Mouse (Mus musculus) megakaryocyte progenitor cell, adult 5-6 weeks (primary cell): ENCODE results near the gene Arih2. TPM values are rescaled to one million over a fixed set of nuclear protein-coding genes. Genes with fewer than 3 reads are reported as not detected.
"Not testable (repeated sequence)": the region's sequence is repeated elsewhere in the genome, so short reads cannot be mapped to it uniquely, and the experiment has no call there.

Source experiments
- ATAC-seq: replicated peaks from 2 replicates; pipeline ENCODE4 v1.8.0; 2016; ENCODE audit warnings: mild to moderate bottlenecking, moderate TSS enrichment, inconsistent platforms; ENCODE audit not compliant: poor library complexity
- total RNA-seq, 2 experiments: library from RNA; stranded (forward) in 1 of 2; stranded (reverse) in 1 of 2; fragments of 157-497, 149-512 nt in 1 of 2; fragments of 200-1000 nt in 1 of 2; gene quantifications; 2 replicates each; pipeline versions ENCODE4 v1.2.3 to v1.2.4; 2015 to 2017

Arih2 gene
- total RNA-seq (2015) (20.0 and 20.1 TPM in 2 replicates), total RNA-seq (2017) (42.5 and 47.4 TPM in 2 replicates)

DNA sequence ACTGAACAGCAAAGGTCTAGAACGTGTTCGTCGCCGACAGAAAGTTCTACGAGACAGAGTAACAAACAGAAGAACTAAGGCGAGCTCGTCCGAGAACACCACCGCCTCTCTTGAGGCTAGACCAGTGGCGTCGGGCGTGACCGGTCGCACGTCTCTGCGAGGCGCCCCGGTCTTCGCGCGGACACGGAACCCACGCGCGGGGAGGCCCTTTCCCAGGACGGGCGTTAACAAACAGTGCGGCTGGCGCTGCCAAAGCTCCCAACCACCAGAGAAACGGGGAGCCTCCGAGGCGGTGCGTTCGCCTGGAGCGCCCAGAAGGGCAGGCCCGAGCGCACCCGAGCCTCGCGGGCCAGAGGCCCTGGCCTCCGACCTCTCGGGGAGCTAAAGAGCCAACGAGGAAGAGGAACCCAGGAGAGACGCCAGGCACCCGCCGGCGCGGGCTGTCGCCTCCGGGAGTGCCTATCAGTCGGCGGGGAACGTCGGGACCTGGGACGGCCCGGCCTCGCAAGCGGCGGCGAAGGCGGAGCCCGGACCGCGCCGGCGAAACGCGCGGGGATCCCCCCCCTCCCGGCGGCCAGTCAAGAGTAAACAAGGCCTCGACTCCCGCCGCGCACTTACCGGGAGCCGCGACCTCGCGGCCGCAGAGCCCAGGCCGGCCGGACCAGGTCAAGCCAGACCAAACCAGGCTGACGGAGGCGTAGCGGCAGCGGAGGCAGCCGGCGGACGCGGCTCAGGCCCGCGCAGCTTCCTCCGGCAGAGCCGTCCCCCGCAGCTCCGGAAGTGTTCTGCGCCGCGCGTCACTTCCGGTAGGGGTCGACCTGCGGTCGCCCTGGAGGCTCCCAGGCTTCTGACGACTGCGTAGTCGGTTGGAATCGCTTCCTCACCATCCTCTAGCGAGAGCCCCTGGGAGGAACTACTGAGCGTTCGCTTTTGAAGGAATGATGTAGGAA is at the start of gene Arih2:
Gene Arih2 (minus strand): TSS at position 776 of the 950 bp plus-strand sequence.
- ATAC-seq = peak; percentile 94

DNA sequence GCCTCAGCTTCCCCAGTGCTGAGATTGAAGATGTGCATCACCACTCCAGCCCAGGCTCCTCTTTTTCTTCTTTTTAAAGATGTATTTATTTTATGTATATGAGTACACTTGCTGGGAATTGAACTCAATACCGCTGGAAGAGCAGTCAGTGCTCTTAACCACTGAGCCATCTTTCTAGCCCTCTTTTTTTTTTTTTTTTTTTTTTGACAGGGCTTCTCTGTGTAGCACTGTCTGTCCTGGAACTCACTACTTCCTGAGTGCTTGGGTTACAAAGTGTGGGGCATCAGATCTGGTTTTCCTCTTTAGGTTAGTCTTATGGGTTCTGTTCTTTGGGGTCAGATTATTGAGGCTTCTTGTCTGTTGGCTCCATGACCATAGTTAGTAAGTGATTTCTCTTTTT is 45.3 kb upstream of the Arih2 start:
- no peak for ATAC-seq

DNA sequence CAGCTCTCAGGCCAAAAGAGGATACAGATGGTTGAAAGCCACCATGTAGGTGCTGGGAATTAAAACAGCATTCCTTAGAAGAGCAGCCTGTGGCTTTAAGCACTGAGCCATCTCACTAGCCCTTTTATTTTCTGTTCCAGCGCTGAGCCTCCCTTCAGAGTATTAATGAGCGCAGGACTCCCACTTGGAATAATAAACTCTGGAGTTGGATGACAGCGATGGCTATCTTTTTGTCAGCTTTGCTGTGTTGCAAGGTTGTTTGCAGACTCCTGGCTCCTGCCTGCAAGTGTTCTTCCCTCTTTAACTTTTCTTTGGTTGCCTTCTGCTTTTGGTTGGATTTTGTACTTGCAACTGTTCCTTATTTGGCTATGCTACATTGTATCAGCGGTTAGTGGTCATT is 44.8 kb upstream of the Arih2 start:
- ATAC-seq = peak; percentile 33

DNA sequence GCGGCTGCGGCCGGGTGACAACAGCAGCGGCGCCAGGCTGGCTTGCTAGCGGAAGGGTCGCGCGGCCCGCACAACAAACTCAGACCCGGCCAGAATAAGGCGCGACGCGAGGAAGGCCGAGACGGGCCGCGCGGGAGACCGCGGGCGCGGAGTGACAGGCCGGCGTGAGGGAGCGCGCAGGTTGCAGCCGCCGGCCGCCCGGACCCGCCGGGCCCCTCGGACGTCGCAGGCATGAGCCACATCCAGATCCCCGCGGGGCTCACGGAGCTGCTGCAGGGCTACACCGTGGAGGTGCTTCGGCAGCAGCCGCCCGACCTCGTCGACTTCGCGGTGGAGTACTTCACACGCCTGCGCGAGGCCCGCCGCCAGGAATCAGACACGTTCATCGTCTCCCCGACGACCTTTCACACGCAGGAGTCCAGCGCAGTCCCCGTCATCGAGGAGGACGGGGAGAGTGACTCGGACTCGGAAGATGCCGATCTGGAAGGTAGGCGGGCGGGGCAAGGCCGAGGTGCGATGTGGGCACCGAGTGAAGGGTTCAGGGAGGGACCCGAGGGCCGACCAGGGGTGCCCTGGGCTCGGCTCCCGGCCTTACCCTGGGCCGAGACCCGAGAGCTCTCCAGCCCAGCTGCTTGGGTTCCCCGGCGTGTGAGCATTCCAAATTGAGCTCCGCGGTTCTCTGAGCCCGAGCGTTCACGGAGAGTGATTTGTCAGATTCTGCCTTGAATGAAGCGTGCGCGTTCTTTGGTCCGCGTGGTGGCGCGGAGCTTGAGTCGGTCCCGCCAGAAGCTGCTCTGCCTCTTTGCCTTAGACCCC is 43.2 kb upstream of the Arih2 start:
- ATAC-seq = peak; percentile 42

DNA sequence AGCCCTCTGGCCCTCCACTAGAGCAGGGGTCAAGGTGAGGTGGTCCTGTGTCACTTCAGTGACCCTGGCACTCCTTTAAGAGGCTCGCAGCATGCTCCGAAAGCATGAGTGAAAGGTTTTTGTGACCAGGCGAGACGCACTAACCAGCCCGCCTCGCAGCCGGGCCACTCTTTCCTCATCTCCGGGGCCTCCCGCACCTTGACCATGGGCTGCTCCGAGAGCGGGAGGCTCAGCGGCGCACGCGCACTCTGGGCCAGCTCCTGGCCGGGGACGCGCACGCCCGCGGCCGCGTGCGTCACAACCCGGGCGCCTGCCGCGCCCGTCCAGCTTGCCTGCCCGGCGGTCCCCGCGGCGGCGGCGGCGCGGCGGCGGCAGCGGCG is 42.6 kb upstream of the Arih2 start:
- ATAC-seq = peak; percentile 73

DNA sequence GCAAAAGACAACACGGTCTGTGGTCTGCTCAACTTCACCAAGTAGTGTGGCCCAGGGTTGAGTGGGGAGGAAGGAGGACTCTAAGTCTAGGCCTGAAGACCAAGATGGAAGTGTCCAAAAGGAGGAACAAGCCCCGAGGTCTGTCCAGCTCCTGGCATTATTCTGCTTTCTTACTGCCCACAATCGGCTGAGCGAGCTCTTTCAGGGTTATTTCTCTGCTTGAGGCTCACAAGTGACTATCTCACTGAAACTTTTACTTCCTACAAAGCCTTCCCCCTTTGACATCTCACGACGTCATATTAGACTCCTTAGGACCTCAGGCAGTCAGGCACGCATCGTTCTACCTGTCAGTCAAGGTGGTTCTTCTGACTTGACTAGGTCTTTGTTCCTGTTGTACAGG is 42.2 kb upstream of the Arih2 start:
- peak; percentile 33 for ATAC-seq

DNA sequence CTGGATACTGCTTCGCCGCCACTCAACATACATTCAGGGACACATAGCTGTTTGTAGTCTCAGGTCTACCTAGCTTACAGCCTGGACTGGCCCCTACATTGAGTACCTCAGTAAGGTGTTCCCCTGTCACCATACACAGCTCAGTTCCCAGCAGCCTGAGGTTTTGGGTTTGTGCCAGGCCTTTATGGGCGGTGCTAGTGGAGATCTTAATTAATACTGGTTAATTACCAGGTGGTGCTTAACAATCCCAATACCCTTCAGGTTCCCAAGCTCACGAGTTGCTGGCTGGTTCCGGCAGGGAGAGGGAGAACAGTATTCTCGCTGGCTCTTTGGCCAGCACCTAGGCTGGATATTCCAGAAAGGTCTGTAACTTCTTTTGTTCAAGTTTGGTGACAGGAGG is 41.7 kb upstream of the Arih2 start:
- ATAC-seq = no peak

DNA sequence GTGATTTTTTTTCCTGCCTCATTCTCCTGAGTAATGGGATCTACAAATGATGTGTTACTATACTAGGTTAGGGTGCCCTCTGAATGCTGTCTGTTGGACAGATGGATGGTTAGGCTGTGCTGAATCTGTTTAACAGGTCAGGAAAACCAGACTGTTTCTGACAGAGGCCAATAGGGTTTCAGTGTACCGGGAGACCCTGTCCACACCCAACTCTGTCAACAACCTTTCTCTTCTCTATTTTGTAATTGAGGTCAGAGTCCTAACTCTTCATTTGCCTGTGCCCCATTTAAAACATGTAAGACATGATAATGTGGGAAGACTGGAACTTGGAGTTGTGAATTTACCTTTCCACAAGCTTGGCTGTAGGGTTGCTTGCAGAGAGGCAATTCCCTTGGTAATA is 40.8 kb upstream of the Arih2 start:
- no peak for ATAC-seq

DNA sequence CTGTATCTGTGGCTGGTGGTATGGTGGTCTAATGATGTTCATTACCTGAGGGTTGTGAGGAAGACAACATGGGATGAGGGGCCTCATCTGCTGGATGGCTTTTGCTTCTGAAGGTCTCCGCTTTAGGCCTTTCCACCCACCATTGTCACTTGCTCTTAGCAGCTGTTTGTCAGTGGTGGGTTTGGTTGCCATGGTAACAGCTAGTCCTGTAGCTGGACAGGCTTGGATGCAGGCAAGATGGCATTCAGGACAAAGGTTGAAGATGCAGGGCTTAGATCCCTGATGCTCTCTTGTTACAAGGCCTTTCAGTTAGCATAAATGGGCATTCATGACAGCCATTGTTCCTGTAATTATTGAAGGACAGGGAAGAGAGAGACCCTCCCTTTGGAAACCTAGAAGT is 39.9 kb upstream of the Arih2 start, which contains the start of gene Prkar2a:
Gene Prkar2a (plus strand): TSS at position 209 of the 400 bp plus-strand sequence.
- ATAC-seq = no peak

DNA sequence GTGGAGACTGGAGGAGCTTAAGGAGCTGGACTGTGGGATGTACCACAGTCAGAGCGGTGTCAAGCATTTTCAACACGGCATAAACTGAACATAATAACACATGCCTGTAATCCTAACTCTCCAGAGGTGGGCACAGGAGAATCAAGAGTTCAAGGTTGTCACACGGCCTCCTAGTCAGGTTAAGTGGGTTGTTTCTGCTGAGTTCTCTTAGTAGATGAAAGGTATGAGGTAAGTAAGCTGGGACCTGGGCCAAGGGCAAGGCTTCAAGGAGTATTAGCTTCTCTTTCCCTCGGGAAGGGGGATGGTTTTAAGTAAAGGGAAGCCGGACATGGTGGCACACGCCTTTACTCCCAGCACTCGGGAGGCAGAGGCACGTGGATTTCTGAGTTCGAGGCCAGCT is 39.3 kb upstream of the Arih2 start:
- ATAC-seq = no peak

DNA sequence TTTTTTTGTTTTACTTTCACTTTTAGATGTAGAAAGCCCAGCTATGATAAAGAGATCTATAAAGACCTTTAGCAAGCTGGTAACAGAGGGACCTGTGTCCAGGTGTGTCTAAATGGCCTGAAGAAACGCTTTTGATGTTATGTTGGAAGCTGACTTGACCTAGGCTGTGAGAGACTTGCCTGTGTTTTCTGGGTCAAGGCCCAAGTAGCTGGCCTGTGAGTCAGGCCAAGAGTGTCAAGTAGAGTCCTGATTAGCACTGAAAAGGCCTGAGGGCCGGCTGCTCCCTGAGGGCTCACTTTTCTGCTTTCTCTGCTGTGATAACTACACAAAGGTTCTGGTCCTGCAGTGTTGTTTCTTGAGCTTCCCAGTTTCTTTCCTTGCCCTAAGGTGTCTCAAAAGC is 38.5 kb upstream of the Arih2 start:
- ATAC-seq = no peak

DNA sequence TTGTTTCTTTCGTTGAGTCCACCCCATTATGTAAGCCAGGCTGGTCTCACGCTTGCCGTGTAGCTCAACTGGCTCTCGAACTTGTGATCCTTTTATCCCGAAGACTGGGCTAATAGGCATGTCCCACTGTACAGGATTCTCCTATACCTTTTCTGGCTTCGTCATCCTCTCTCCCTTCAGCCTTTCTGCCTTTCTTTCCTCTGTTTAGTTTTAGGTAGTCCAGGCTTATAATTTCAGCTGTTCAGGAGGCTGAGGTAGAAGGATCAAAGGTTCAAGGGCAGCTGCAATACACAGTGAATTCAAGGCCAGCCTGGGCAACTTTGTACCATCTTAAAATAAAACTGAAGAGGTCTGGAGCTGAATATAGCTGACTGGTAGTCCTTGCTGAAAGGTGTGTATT is 38.0 kb upstream of the Arih2 start:
- no peak for ATAC-seq

DNA sequence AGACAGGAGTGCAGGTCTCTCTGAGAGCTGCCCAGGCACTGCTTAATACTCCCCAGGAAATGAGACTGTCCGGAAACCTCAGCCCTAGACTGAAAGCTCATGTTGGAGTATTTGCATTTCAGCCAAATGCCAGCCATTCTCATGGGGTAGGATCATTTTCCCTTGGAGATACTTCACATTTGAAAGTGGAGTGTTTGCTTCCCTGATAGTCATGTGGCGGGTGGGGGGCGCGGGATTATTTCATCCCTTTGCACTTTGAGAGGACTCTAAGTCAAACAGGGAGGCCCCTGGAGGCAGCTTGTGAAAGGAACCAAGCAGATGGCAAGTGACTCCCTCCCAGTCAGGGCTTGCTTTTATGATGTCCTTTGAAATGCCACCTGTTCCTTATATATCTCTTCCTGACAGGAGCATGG is 37.3 kb upstream of the Arih2 start:
- no peak for ATAC-seq

DNA sequence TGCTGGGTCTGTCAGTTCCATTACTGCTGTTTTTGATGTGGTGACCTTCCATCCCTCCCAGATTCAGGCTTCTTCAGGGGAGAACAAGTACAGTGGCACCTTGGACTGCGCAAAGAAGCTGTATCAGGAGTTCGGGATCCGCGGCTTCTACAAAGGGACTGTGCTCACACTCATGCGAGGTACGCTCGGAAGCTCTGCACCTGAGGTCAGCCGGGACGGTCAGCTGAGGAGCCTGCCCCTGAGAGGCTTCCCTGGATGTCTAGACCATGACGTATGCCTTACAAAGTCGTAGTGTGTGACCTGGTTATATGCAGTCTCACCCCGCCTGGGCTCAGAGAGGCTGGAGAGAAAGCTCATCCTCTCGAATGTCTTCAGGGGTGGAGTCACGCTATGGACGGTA is 30.8 kb upstream of the Arih2 start:
- no peak for ATAC-seq

DNA sequence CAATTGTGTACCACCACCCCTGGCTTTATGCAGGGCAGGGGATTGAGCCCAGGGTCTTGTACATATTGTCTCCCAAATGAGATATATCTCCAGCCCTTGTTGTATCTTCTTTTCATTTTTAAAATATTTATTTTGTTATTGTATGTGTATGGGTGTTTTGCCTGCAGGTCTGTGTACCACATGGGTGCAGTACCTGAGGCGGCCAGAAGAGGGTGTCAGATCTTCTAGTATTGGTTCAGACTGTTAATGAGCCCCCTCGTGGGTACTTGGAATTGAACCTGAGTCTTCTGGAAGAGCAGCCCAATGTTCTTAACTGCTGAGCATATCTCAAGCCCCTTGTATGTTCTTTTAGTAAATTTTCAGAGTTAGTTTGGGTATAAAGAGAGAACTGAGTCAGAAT is 24.0 kb upstream of the Arih2 start:
- ATAC-seq = peak; percentile 42; the same call in 1 of the 2 replicates

DNA sequence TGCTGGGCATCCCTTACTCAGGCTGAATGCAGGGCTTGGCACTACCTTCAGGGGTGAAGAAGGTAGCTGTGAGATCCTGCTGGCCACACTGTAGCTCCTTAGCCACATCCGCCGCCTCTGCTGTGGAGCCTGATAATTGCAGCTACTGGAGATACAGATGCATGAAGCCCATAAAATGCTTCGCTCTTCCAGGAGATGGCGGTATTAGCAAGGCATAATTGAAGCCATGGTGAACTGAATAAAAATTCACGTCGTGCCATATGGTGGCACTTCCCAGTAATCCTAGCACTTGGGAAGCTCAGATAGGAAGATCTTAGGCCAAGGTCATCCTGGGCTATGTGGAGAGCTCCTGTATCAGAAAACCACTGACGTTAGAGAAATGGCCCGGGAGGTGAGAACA is 20.7 kb upstream of the Arih2 start:
- ATAC-seq = peak; percentile 93

DNA sequence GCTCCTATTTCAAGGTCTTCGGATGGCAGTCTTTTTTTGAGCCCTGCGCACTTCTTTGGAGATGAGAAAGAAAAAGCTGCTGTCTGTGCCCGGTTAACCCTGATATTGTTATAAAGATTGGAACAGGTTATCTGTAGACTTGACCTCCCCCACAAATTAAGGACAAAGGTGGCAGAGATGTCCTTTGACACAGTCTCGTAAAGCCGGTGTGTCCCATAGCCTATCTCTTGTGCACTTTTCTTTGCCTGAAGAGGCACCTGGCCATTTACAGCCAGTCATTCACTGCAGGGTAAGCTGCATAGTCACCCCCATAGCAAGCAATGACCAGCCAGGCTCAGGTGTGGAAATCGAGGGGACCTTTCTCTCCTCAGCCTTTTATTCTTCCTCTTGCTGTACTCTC is 13.5 kb upstream of the Arih2 start:
- ATAC-seq = no peak

DNA sequence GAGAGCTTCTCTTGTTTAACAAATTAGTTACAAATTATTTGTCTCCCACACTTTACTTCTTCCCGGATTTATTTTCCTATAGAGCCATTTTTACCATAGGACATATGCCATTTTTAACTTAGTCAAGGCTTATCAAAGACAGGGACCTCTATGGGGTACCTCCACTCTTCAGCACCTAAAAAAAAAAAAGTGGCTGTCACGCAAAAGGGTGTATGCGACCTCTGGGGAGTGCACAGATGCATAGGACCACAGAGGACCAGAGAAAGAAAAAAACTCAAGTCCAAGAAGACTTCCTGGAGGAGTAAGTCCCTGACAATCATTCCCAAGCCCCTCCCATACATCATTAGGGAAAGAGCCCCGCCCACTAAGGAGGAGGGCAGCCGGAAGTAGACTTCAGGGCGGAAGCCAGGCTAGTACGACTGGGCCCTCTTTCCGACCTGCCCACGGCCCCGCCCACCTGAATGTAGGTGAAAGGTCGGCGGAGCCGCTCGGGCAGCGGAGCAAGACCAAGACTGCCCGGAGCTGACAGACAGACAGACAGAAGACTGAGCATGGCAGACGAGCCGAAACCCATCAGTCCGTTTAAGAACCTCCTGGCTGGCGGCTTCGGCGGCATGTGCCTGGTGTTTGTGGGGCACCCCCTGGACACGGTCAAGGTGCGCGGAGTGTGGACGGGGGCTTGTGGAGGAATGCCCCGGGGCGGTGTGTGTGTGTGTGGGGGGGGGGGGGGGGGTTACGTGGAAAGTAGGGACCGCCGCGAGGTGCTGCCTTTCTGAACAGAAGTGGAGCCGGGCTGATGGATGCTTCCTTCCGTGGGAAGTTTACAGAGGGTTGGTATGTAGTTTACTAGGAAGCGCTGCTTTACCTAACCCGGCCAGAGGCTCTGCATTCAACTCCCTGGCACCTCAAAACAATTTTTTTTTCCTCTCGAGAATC is 12.8 kb upstream of the Arih2 start, which contains the start of gene Slc25a20:
Gene Slc25a20 (plus strand): TSS at position 412 of the 936 bp plus-strand sequence.
- ATAC-seq = peak; percentile 99

DNA sequence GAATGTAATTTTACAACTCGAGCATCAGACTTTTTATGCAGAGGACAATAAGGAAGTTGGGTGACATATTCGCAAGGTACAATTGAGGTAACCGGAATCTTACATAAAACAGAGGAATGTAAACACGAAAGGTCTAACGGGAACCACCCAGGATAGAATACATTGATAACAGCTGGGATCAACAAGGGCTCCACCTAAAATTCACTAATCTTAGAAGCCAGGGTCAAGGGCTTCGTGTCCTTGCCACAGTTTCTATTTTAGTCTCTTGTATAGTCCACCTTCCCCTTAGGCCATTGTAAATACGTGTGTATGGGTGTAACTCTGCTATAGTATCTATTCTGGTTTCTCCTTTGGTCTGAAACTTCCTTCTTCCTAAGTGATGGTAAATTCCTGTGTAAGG is 6.7 kb upstream of the Arih2 start:
- not testable (repeated sequence) for ATAC-seq
